Mouse (Mus musculus): Measurements from ENCODE around the gene Tmem178b.

DNA sequence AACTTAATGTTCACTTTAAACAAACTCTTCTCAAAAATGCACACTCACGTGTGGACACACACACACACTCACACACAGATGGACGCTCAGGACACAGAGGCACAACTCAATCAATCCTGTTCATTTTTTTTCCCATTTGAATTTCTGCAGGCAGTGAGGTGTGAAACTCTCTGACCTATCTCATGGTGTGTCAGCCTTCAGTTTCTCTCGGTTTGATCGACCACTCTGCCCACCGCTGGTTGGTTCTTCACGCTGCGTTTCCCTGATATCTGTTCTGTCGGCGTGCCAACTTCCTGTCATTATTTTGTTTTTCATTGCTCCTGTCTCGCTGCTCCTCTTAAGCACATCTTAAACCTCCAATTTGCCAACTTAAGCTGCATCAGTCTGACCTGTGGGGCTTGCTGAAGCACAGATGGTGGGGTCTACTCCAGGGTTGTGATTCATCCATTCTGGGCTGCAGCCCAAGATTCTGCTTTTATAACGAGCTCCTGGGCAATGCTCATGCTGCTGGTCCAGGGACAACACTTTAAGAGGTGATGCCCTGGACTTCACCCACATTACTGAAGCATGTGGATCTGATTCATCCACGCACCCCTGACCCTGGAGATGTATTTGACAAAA lies 250.1 kb downstream of the Tmem178b start:
- no peak for TF ChIP-seq TAL1 (IDR thresholded peaks at IDR 0.05; ENCODE audit: low read length)
- TF ChIP-seq GATA1 (IDR thresholded peaks at IDR 0.05; ENCODE audit: low read length) = no peak
